Mouse (Mus musculus): ENCODE measurements around the gene Gm27029. TPM values are rescaled to one million over a fixed set of nuclear protein-coding genes. Genes with fewer than 3 reads are reported as not detected.

Gene Gm27029
- 7.8 and 8.1 TPM in 2 replicates for polyA plus RNA-seq (2021; fragmentation: Nextera tagmentation)
- long read RNA-seq, experiment 1: 0 reads
- long read RNA-seq, experiment 2, partial matches to known transcripts: 1 of 2 reads
- long read RNA-seq, experiment 2, other reads (novel, unspliced or antisense): 1 of 2 reads

DNA sequence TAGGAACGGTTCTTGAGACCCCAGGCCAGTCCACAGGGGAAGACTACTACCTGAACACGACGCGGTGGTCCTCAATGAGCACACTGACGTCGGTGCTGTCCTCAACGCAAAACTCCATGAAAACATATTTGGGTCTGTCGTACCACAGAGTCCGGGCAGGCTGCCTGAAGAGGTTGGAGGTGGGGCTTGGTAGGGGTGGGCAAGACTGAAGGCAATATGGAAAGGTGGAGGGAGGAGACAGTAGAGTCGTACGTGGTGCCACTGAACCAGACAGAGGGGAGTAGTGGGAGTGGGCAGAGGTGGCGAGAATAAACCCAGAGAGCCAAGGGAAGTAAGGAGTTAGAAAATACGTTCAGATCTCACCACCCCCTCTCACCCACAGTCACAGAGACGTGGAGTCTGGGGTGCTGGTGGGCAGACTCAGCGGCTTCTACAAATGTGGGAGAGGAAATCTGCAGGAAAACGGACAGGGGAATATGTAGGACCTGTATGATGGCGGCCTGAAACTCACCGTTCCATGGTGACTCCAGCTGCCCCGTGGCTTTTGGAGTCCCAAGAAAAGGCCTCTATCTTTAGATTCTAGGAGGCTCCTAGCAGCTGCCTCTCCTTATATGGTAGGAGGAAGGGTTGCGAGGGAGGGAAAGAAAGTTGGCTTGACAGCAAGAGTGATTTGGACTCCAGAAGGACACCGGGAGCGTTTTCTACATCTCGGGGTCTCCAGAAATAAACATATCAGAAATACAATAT is at the start of gene Gm27029:
Gm27029 (minus strand) TSS at position 692 of the 747 bp plus-strand sequence.

DNA sequence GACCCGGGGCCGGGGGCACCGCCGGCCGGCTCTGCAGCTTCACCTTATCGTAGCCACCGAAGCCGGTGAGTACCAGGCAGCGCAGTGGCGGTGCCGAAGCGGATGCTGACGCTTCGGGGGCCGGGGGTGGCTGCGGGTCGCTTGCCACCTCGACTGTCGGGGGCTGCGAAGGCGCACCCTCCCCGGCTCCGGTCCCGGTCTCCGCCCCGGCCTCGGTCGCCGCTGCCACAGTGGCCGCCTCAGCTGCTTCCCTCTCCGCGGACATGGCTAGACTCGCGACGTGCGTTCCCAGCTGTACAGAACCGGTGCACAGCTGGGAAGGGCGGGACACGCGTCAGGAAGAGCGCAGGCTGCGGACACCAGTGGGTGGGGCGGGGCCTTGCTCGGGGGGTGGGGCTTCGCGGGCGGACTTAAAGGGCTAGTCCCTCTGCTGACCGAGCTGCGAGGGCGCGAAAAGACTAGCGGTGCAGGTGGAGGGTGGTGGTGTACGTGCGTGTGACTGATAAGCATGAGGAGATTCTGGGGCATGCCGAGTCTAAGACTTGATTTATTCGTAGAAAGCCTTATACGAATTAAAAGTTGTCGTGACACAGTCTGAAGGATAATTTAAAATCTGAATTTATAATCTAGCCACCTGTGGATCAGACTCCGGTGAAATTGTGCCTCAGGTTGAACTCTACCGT is 41.4 kb upstream of the Gm27029 start, which contains the start of gene Vat1:
Vat1 (minus strand) TSS at position 362 of the 683 bp plus-strand sequence.

DNA sequence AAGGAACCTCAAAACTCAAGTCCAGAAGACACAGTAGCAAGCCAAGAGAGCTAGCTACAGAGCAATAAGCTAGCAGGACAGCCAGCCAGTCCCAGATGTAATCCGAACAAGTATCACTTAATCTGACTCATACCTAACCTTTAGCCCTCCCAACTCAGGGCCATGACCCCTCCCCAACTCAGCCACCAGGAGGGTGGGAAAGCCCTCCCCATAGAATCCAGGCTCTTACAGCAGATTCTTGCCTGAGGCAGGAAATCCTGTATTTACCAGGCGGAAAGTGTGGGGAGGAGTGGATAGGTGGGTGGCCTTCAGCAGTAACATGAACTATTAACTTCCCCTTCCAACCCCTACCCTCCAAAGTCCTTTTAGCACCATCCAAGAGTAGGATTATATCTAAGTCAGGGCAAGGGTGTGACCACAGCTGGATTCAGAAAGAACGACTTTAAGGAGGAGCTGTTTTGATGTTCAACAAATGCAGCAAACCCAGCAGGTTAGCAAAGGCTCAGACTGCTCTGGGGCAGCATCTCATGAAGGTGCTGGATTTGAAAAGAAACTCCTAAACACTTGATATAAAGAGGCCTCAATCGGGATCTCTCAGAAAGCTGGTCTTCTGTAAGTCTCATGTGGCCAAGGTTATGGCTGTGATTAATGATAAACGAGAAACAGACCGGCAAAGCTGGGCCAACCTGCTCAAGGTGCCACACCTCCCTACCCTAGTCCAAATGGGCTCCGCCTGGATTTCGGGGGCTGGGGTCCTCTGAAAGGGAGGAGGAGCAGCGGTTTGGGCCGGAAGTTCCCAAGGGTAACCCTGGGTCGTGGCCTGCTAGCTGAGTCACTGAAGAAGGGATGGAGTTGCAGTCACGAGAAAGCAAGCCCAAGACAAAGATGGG is 39.9 kb upstream of the Gm27029 start, which contains the start of gene Rnd2:
Rnd2 (plus strand) TSS at position 789 of the 890 bp plus-strand sequence.

DNA sequence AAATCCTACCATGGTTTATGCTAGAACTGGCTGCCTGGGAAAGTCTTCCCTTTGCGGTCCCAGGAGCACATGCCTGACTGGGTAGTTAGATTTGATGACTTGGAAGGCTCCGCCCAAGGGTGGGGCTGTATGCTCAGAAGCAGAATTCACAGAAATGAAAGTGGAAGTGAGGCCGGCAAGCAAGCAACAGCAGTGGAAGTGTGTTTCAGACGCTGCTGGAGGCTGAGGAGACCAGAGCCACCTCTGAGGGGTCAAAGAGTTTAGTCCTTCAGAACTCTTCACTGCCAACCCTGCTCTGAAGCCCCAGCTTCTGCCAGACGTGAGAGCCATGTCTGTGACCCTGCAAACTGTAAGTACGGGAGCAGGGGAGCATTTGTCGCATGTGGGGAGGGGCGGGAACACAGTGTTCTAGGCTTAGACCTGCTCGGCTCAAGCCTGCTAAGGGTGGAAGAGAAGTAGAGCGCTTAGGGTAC is 23.7 kb upstream of the Gm27029 start, which contains the start of gene Ifi35:
Ifi35 (plus strand) TSS at position 134 of the 473 bp plus-strand sequence.

DNA sequence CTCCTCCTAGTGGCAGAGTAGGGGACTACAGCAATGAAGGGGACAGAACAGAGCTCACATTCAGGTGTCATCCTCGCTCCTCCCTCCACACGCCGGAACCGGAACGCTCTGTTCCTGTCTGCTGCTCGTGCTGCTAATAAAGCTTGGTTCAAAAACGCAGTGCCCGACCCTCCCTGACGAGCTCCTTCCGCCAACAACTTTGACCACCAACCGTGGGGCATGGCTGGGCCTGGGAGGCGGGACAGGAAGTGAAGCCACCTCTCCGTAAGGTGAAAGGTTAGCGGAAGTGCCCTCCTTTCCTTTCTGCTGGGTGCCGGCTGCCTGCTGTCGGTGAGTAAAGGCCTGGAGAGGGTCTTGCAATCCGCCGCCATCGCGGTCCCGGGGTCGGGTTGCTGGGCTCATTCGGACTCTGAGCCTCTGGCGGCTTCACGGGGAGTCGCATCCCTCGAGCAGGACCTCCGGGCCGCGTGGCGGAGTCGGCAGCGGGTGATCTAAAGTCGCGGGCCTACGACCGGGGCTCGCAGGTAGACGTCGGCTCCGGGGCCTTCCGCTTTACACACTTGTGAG is 17.6 kb upstream of the Gm27029 start, which contains the start of gene Rpl27:
Rpl27 (plus strand) TSS at position 172 of the 567 bp plus-strand sequence.

DNA sequence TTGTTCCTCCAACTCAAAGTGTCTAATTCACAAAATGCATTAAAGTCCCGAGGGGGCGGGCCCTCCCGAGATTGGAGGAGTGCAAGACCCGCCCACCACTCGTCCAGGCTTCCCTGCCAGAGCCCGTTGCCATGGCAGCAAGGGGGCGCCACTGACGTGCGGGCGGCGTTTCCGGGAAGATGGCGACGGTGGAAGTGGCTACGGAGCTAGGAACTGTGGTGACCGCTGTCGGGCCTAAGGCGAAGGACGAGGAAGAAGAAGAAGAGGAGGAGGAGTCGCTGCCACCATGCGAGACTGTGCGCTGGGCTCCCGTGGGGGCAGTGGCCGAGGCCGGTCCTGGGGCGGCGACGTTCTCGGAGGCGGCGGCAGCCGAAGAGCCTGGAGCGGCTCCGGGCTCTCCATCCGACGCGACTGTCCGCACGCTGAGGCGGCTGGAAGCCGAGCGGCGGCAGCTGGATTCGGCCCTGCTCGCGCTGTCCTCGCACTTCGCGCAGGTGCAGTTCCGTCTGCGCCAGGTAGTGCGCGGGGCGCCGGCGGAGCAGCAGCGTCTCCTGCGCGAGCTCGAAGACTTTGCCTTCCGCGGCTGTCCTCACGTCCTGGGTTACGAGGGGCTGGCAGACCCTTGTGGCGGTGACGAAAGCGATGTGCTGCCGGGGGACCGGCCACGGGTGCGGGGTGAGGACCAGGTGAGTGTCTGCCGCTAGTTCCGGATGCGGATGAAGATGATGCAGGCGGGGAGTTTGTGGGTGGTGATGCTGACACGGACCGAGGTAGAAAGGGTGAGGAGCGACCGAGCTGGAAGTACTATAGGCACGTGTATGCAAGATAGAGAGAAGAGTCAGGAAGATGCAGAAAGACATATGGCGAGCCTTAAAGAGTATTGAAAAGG is 573 bp upstream of the Gm27029 start, which contains the start of the genes Rundc1 and Ptges3l:
Rundc1 (plus strand) TSS at position 161 of the 889 bp plus-strand sequence.
Ptges3l (minus strand) TSS at position 409 of the 889 bp plus-strand sequence.

DNA sequence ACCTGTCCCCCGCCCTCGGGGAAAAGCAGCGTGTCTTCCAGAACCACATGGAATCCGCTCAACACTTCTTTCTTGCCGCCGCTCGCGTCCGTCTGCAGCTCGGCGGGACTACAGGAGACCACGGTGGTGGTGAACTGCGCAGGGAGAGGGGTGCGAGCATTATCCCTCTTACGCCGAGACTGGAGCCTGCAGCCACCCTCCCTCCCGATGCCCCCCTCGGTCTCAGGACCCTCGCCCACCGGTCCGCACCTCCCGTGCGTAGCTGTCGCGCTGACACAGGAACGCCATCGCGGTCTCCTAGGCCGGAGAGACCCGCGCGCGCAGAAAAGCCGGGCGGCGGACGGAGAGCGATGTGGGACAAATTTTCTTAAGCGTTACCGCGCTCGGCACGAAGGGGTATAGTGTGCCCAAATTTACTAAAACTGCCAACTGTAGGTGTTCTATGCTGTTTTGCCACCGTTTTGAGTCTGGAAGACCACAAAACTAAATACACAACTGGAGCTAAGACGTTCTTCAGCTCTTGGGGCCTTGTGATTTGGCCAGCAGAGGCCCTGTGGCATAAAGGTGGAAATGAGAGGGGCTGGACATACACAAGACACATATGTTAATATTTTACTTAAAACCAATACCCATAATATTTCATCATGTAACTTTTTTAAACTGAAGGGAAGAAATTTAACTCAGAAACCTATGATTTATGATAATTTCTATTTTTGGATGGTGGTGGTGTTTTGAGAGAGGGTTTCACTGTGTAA is 7.3 kb downstream of the Gm27029 start, which contains the start of gene Aarsd1:
Aarsd1 (minus strand) TSS at position 515 of the 755 bp plus-strand sequence.

DNA sequence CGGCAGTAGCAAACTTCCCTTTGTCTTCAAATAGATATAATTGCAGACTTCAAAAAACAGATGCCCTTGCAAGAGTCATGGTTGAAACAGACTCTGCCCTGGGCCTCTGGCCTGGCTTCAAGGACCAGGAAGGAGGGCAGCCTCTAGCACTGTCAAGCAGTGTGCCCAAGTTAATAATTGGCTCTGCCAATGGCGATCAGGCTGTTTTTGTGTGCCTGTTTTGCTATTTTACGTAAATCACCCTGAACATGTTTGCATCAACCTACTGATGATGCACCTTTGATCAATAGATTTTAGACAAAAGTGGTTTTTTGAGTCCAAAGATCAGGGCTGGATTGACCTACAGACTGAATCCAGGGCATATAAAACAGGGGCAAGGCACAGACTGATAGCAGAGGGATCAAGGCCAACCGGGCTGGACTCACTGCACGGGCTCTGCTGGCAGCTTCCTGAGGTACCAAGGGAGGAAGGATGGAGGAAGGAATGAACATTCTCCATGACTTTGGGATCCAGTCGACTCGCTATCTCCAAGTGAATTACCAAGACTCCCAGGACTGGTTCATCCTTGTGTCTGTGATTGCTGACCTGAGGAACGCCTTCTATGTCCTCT is 57.2 kb downstream of the Gm27029 start, which contains the start of gene G6pc:
G6pc (plus strand) TSS at position 236 of the 610 bp plus-strand sequence.

Small RNA genes within 50 kb of the gene (microRNA-seq; reads per million reads assigned to microRNA genes)
- gene Mir6929: 1.3 reads per million

Other genes with a start within 250 kb of the Gm27029 start
- 0.23 and 0.53 TPM in 2 replicates for gene Ccr10, start 249.4 kb downstream of the Gm27029 start, polyA plus RNA-seq (2021; fragmentation: Nextera tagmentation)
- gene Ezh1, start 198.3 kb downstream of the Gm27029 start, polyA plus RNA-seq (2021; fragmentation: Nextera tagmentation): 30.9 and 32.5 TPM in 2 replicates
- gene Ramp2, start 178.8 kb downstream of the Gm27029 start, polyA plus RNA-seq (2021; fragmentation: Nextera tagmentation): 78.1 and 88.2 TPM in 2 replicates
- 180 and 205 TPM in 2 replicates for gene Vps25, start 171.1 kb downstream of the Gm27029 start, polyA plus RNA-seq (2021; fragmentation: Nextera tagmentation)
- 1.1 and 1.8 TPM in 2 replicates for gene Wnk4, start 164.2 kb downstream of the Gm27029 start, polyA plus RNA-seq (2021; fragmentation: Nextera tagmentation)
- 0.13 and 0.14 TPM in 2 replicates for gene Cntd1, start 145.8 kb downstream of the Gm27029 start, polyA plus RNA-seq (2021; fragmentation: Nextera tagmentation)
- gene Coa3, start 145.7 kb downstream of the Gm27029 start, polyA plus RNA-seq (2021; fragmentation: Nextera tagmentation): 427 and 478 TPM in 2 replicates
- gene Becn1, start 122.5 kb downstream of the Gm27029 start, polyA plus RNA-seq (2021; fragmentation: Nextera tagmentation): 197 and 208 TPM in 2 replicates
- gene Psme3, start 108.6 kb downstream of the Gm27029 start, polyA plus RNA-seq (2021; fragmentation: Nextera tagmentation): 16.3 and 17.7 TPM in 2 replicates
- 0.21 and 0.29 TPM in 2 replicates for gene Aoc2, start 99.7 kb downstream of the Gm27029 start, polyA plus RNA-seq (2021; fragmentation: Nextera tagmentation)
- 0.08 and 0.16 TPM in 2 replicates for gene Aoc3, start 94.2 kb downstream of the Gm27029 start, polyA plus RNA-seq (2021; fragmentation: Nextera tagmentation)
- not detected in 2 replicates for gene G6pc, start 57.2 kb downstream of the Gm27029 start, polyA plus RNA-seq (2021; fragmentation: Nextera tagmentation)
- gene Aarsd1, start 7.2 kb downstream of the Gm27029 start, polyA plus RNA-seq (2021; fragmentation: Nextera tagmentation): 87.9 and 90.1 TPM in 2 replicates
- gene Rundc1, start 289 bp upstream of the Gm27029 start, polyA plus RNA-seq (2021; fragmentation: Nextera tagmentation): 19.2 and 22.5 TPM in 2 replicates
- 2.1 and 3.0 TPM in 2 replicates for gene Ptges3l, start 537 bp upstream of the Gm27029 start, polyA plus RNA-seq (2021; fragmentation: Nextera tagmentation)
- 1,000 and 1,005 TPM in 2 replicates for gene Rpl27, start 17.5 kb upstream of the Gm27029 start, polyA plus RNA-seq (2021; fragmentation: Nextera tagmentation)
- 5.7 and 6.2 TPM in 2 replicates for gene Ifi35, start 23.6 kb upstream of the Gm27029 start, polyA plus RNA-seq (2021; fragmentation: Nextera tagmentation)
- 17.9 and 18.2 TPM in 2 replicates for gene Rnd2, start 40.2 kb upstream of the Gm27029 start, polyA plus RNA-seq (2021; fragmentation: Nextera tagmentation)
- gene Vat1, start 41.4 kb upstream of the Gm27029 start, polyA plus RNA-seq (2021; fragmentation: Nextera tagmentation): 10.1 and 13.2 TPM in 2 replicates
- gene Brca1, start 127.2 kb upstream of the Gm27029 start, polyA plus RNA-seq (2021; fragmentation: Nextera tagmentation): 0.29 and 0.36 TPM in 2 replicates
- 38.4 and 43.7 TPM in 2 replicates for gene Nbr1, start 127.4 kb upstream of the Gm27029 start, polyA plus RNA-seq (2021; fragmentation: Nextera tagmentation)
- 1.7 and 2.8 TPM in 2 replicates for gene Tmem106a, start 157.4 kb upstream of the Gm27029 start, polyA plus RNA-seq (2021; fragmentation: Nextera tagmentation)
- gene Gm11634, start 174.5 kb upstream of the Gm27029 start, polyA plus RNA-seq (2021; fragmentation: Nextera tagmentation): not detected in 2 replicates
- gene Rdm1, start 202.4 kb upstream of the Gm27029 start, polyA plus RNA-seq (2021; fragmentation: Nextera tagmentation): 32.9 and 38.3 TPM in 2 replicates
- gene Arl4d, start 240.7 kb upstream of the Gm27029 start, polyA plus RNA-seq (2021; fragmentation: Nextera tagmentation): 7.0 and 8.2 TPM in 2 replicates